Mouse (Mus musculus): ENCODE measurements around the gene Slc44a4. TPM values are rescaled to one million over a fixed set of nuclear protein-coding genes. Genes with fewer than 3 reads are reported as not detected.

Gene Slc44a4
- 2.6 and 3.3 TPM in 2 replicates for polyA plus RNA-seq (2015; fragmentation: Nextera tagmentation; extraction: Ambion mirVana)

DNA sequence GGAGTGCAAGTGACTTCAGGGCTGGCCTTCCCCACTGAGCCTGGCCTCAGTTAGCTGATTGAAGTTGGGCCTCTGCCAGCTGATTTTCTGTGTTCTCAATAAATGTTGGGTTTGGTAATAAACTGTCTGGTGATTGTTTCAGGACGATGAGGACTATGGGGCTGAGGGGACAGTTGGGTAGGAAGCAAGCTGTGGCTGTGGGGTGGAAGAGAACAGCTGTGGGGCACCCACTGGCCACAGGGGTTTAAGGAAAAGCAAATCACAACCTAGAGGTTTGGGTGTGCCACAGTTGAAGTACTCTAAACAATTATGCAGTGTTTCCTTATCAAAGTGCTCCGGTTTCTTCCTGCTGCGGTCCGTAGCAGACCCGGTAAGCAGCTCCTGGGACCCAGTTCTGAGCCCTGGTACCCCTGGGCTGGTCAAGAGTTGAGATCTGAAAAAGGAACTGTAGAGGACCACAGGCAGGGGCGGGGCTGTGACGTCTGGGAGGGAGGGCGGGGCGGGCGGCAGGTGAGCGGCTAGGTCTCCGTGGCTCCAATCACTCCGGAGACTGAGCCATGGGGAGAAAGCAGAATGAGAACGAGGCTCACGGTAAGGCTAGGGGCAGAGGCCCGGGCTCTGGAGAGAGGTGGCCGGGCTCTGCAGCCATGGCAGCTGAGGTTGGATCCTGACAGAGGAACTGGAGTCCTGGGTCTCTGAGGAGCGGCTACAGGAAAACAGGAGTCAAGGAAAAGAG is at the start of gene Slc44a4:
Gene Slc44a4, plus strand, starts transcription at position 537 of the 736 bp plus-strand sequence.

DNA sequence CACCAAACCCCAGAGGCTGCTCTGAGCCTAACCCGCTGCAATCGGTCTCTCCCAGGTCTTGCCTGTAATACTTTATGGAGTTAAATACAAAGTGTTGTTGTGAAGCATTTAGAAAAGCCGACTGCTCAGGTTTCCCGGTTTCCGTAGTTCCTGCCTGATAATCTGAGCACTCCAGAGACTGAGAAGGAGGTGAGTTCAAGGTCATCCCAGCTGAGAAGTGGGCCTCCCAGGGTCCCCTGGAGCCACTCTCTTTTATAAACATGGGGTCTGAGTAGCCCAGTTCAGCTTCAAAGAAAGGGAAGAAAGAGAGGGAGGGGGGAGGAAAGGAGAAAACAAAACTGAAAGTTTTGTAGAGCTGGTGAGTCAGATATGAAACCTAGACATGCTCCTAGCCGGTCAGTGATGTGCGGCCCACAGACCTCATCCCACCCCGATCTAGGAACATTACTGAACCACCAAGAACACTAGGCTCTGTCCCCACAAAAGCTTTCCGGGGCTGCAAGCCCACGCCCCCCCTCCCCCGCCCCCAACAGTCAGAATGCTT is 34.9 kb upstream of the Slc44a4 start, which contains the start of gene Zbtb12:
Gene Zbtb12, plus strand, starts transcription at position 148 of the 544 bp plus-strand sequence.

DNA sequence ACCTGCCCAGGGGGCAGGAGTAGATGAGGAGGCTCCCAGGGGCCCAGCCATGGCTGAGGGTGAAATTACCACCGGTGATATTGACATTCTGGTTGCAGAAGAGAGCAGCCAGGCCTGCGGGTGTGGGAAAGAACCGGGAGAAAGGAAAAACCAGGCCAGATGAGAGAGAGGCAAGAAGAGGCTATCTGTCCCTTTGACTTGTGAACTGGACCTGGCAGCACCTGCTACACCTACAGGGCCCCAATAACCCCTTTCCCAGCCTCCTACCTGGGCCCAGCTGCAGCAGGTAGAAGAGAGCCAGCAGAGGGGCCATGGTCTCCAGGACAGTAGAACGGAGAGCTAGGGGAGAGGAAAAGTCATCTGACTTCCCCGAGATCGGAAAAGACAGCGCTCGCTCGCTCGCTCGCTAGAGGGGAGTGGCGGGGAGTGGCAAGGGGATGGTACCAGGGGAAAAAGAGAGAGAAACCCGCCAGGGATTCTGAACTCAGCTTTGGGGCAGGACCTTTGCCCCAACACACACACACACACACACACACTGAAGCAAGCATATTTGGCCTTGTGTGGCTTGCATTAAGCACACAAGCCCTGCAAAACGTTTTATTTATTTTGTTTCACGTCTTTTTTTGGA is 32.5 kb upstream of the Slc44a4 start, which contains the start of gene Gm20547:
Gene Gm20547, minus strand, starts transcription at position 360 of the 628 bp plus-strand sequence.

GRCm38 (mm10) chr17:34898160-34898586 is 16.1 kb upstream of the Slc44a4 start, which contains the start of the genes C2 and Ehmt2:
Gene C2, minus strand, starts transcription at chr17:34898265.
Gene Ehmt2, plus strand, starts transcription at chr17:34898469.

GRCm38 (mm10) chr17:34931061-34931734 is 16.9 kb downstream of the Slc44a4 start, which contains the start of gene Neu1:
Gene Neu1, plus strand, starts transcription at chr17:34931253.

GRCm38 (mm10) chr17:34959130-34959778 is 45.0 kb downstream of the Slc44a4 start, which contains the start of gene Hspa1b:
Gene Hspa1b, minus strand, starts transcription at chr17:34959238.

DNA sequence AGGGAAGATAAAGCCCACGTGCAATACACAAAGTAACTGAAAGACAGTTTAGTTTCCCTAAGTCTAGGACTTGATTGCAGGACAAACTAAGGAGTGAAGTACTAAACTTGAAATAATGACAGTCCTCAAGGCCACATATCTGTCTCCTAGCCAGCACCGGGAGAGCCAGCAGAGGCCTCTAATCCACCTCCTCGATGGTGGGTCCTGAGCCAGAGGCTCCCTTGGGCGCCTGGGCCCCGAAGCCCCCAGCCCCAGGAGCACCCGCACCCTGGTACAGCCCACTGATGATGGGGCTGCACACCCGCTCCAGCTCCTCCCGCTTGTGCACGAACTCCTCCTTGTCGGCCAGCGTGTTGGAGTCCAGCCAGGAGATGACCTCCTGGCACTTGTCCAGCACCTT is 55.6 kb downstream of the Slc44a4 start, which contains the start of gene Gm20481:
Gene Gm20481, plus strand, starts transcription at position 91 of the 400 bp plus-strand sequence.

GRCm38 (mm10) chr17:34972069-34972749 is 57.9 kb downstream of the Slc44a4 start, which contains the start of the genes Hspa1a and Hspa1l:
Gene Hspa1a, minus strand, starts transcription at chr17:34972156.
Gene Hspa1l, plus strand, starts transcription at chr17:34972703.

Other genes with a start within 250 kb of the Slc44a4 start
- 5.9 and 6.1 TPM in 2 replicates for gene Tnxb, start 243.9 kb upstream of the Slc44a4 start, polyA plus RNA-seq (2015; fragmentation: Nextera tagmentation; extraction: Ambion mirVana)
- gene C4b, start 170.6 kb upstream of the Slc44a4 start, polyA plus RNA-seq (2015; fragmentation: Nextera tagmentation; extraction: Ambion mirVana) = 6.9 and 10.8 TPM in 2 replicates
- not detected in 2 replicates for gene Cyp21a1, start 109.9 kb upstream of the Slc44a4 start, polyA plus RNA-seq (2015; fragmentation: Nextera tagmentation; extraction: Ambion mirVana)
- 22.1 and 24.9 TPM in 2 replicates for gene Stk19, start 77.5 kb upstream of the Slc44a4 start, polyA plus RNA-seq (2015; fragmentation: Nextera tagmentation; extraction: Ambion mirVana)
- gene Dxo, start 77.4 kb upstream of the Slc44a4 start, polyA plus RNA-seq (2015; fragmentation: Nextera tagmentation; extraction: Ambion mirVana) = 25.1 and 25.6 TPM in 2 replicates
- 25.2 and 29.7 TPM in 2 replicates for gene Skiv2l, start 64.3 kb upstream of the Slc44a4 start, polyA plus RNA-seq (2015; fragmentation: Nextera tagmentation; extraction: Ambion mirVana)
- 50.7 and 59.0 TPM in 2 replicates for gene Nelfe, start 64.1 kb upstream of the Slc44a4 start, polyA plus RNA-seq (2015; fragmentation: Nextera tagmentation; extraction: Ambion mirVana)
- gene Cfb, start 51.9 kb upstream of the Slc44a4 start, polyA plus RNA-seq (2015; fragmentation: Nextera tagmentation; extraction: Ambion mirVana) = 15.6 and 19.3 TPM in 2 replicates
- 0.53 and 0.86 TPM in 2 replicates for gene Zbtb12, start 35.0 kb upstream of the Slc44a4 start, polyA plus RNA-seq (2015; fragmentation: Nextera tagmentation; extraction: Ambion mirVana)
- not detected in 2 replicates for gene Gm20547, start 32.4 kb upstream of the Slc44a4 start, polyA plus RNA-seq (2015; fragmentation: Nextera tagmentation; extraction: Ambion mirVana)
- 8.9 and 9.3 TPM in 2 replicates for gene C2, start 16.2 kb upstream of the Slc44a4 start, polyA plus RNA-seq (2015; fragmentation: Nextera tagmentation; extraction: Ambion mirVana)
- 25.2 and 27.2 TPM in 2 replicates for gene Ehmt2, start 16.0 kb upstream of the Slc44a4 start, polyA plus RNA-seq (2015; fragmentation: Nextera tagmentation; extraction: Ambion mirVana)
- 23.2 and 28.5 TPM in 2 replicates for gene Neu1, start 16.8 kb downstream of the Slc44a4 start, polyA plus RNA-seq (2015; fragmentation: Nextera tagmentation; extraction: Ambion mirVana)
- gene Hspa1b, start 44.8 kb downstream of the Slc44a4 start, polyA plus RNA-seq (2015; fragmentation: Nextera tagmentation; extraction: Ambion mirVana) = 4.5 and 5.2 TPM in 2 replicates
- not detected in 2 replicates for gene Gm20481, start 55.4 kb downstream of the Slc44a4 start, polyA plus RNA-seq (2015; fragmentation: Nextera tagmentation; extraction: Ambion mirVana)
- gene Hspa1a, start 57.7 kb downstream of the Slc44a4 start, polyA plus RNA-seq (2015; fragmentation: Nextera tagmentation; extraction: Ambion mirVana) = 36.7 and 39.4 TPM in 2 replicates
- 0.16 and 0.25 TPM in 2 replicates for gene Hspa1l, start 58.2 kb downstream of the Slc44a4 start, polyA plus RNA-seq (2015; fragmentation: Nextera tagmentation; extraction: Ambion mirVana)
- 82.1 and 83.5 TPM in 2 replicates for gene Lsm2, start 67.4 kb downstream of the Slc44a4 start, polyA plus RNA-seq (2015; fragmentation: Nextera tagmentation; extraction: Ambion mirVana)
- 42.0 and 44.7 TPM in 2 replicates for gene Vars, start 86.5 kb downstream of the Slc44a4 start, polyA plus RNA-seq (2015; fragmentation: Nextera tagmentation; extraction: Ambion mirVana)
- 0.19 and 0.24 TPM in 2 replicates for gene Vwa7, start 102.1 kb downstream of the Slc44a4 start, polyA plus RNA-seq (2015; fragmentation: Nextera tagmentation; extraction: Ambion mirVana)
- 1.3 and 1.7 TPM in 2 replicates for gene Sapcd1, start 113.5 kb downstream of the Slc44a4 start, polyA plus RNA-seq (2015; fragmentation: Nextera tagmentation; extraction: Ambion mirVana)
- 0.88 and 1.3 TPM in 2 replicates for gene Msh5, start 132.3 kb downstream of the Slc44a4 start, polyA plus RNA-seq (2015; fragmentation: Nextera tagmentation; extraction: Ambion mirVana)
- 240 and 276 TPM in 2 replicates for gene Clic1, start 135.5 kb downstream of the Slc44a4 start, polyA plus RNA-seq (2015; fragmentation: Nextera tagmentation; extraction: Ambion mirVana)
- 118 and 126 TPM in 2 replicates for gene Ddah2, start 144.6 kb downstream of the Slc44a4 start, polyA plus RNA-seq (2015; fragmentation: Nextera tagmentation; extraction: Ambion mirVana)
- 0.45 and 0.58 TPM in 2 replicates for gene Ly6g6c, start 150.9 kb downstream of the Slc44a4 start, polyA plus RNA-seq (2015; fragmentation: Nextera tagmentation; extraction: Ambion mirVana)
- gene Mpig6b, start 151.7 kb downstream of the Slc44a4 start, polyA plus RNA-seq (2015; fragmentation: Nextera tagmentation; extraction: Ambion mirVana) = 0.42 and 1.7 TPM in 2 replicates
- gene Ly6g6e, start 162.4 kb downstream of the Slc44a4 start, polyA plus RNA-seq (2015; fragmentation: Nextera tagmentation; extraction: Ambion mirVana) = 8.2 and 8.3 TPM in 2 replicates
- gene Ly6g6d, start 163.6 kb downstream of the Slc44a4 start, polyA plus RNA-seq (2015; fragmentation: Nextera tagmentation; extraction: Ambion mirVana) = 1.6 and 2.2 TPM in 2 replicates
- gene Ly6g6f, start 171.1 kb downstream of the Slc44a4 start, polyA plus RNA-seq (2015; fragmentation: Nextera tagmentation; extraction: Ambion mirVana) = 0.18 TPM in 1 of 2 replicates, not detected in the other
- 93.1 and 93.2 TPM in 2 replicates for gene Abhd16a, start 174.8 kb downstream of the Slc44a4 start, polyA plus RNA-seq (2015; fragmentation: Nextera tagmentation; extraction: Ambion mirVana)
- gene Ly6g5c, start 193.8 kb downstream of the Slc44a4 start, polyA plus RNA-seq (2015; fragmentation: Nextera tagmentation; extraction: Ambion mirVana) = not detected in 2 replicates
- gene Ly6g5b, start 201.0 kb downstream of the Slc44a4 start, polyA plus RNA-seq (2015; fragmentation: Nextera tagmentation; extraction: Ambion mirVana) = 0.22 and 0.35 TPM in 2 replicates
- 9.5 and 11.9 TPM in 2 replicates for gene Gpank1, start 207.0 kb downstream of the Slc44a4 start, polyA plus RNA-seq (2015; fragmentation: Nextera tagmentation; extraction: Ambion mirVana)
- 189 and 201 TPM in 2 replicates for gene Csnk2b, start 207.6 kb downstream of the Slc44a4 start, polyA plus RNA-seq (2015; fragmentation: Nextera tagmentation; extraction: Ambion mirVana)
- 9.9 and 10.8 TPM in 2 replicates for gene D17H6S53E, start 211.9 kb downstream of the Slc44a4 start, polyA plus RNA-seq (2015; fragmentation: Nextera tagmentation; extraction: Ambion mirVana)
- gene Apom, start 217.6 kb downstream of the Slc44a4 start, polyA plus RNA-seq (2015; fragmentation: Nextera tagmentation; extraction: Ambion mirVana) = 0.95 TPM in 1 of 2 replicates, not detected in the other
- gene Bag6, start 220.7 kb downstream of the Slc44a4 start, polyA plus RNA-seq (2015; fragmentation: Nextera tagmentation; extraction: Ambion mirVana) = 28.9 and 35.6 TPM in 2 replicates

Data from urinary bladder, postnatal 0 days (tissue).